Mouse (Mus musculus) limb, embryonic 12.5 days (tissue): ENCODE measurements around the gene Galnt17. TPM values are rescaled to one million over a fixed set of nuclear protein-coding genes. Genes with fewer than 3 reads are reported as not detected.

ENCODE experiments used
- ATAC-seq: fragments of 200-750 bp; cut with Nextera tagmentation; 2 replicates; pipeline ENCODE4 v1.8.0; 2017; ENCODE audit warnings: low read depth, moderate TSS enrichment; ENCODE audit not compliant: insufficient number of reproducible peaks, insufficient read depth, low FRiP score, low TSS enrichment
- H3K27ac ChIP-seq: fragments of 300-500 bp; sonication (generic); 2 replicates; pipeline ENCODE4 v1.5.1; 2016; ENCODE audit warnings: mild to moderate bottlenecking, moderate library complexity
- H3K27me3 ChIP-seq: fragments of 300-500 bp; sonication (generic); 2 replicates; pipeline ENCODE4 v1.6.1; 2016; ENCODE audit warnings: mild to moderate bottlenecking, moderate library complexity
- H3K36me3 ChIP-seq: fragments of 300-500 bp; sonication (generic); 2 replicates; pipeline ENCODE4 v1.6.1; 2016; ENCODE audit warnings: mild to moderate bottlenecking, moderate library complexity
- H3K4me1 ChIP-seq: fragments of 300-500 bp; sonication (generic); replicated peaks from 2 replicates; pipeline ENCODE4 v1.6.1; 2016
- H3K4me2 ChIP-seq: fragments of 300-500 bp; sonication (generic); 2 replicates; pipeline ENCODE4 v1.6.1; 2016; ENCODE audit warnings: mild to moderate bottlenecking, moderate library complexity
- H3K4me3 ChIP-seq: fragments of 300-500 bp; sonication (generic); replicated peaks from 2 replicates; pipeline ENCODE4 v1.5.1; 2016; ENCODE audit warnings: mild to moderate bottlenecking
- H3K9ac ChIP-seq: fragments of 300-500 bp; sonication (generic); replicated peaks from 2 replicates; pipeline ENCODE4 v1.6.1; 2016; ENCODE audit warnings: mild to moderate bottlenecking, moderate library complexity
- H3K9me3 ChIP-seq: fragments of 300-500 bp; sonication (generic); 2 replicates; pipeline ENCODE4 v1.6.1; 2016; ENCODE audit warnings: mild to moderate bottlenecking, moderate library complexity
- WGBS: fragments of 180-500 bp; shearing (Covaris S2); methylation state at CpG from one replicate; pipeline ENCODE4 v1.1.7; 2016; 5-methylcytosine and 5-hydroxymethylcytosine counted together
- polyA plus RNA-seq: library from polyadenylated mRNA; unstranded; fragments of >200 nt; fragmentation: Nextera tagmentation; extraction: Ambion mirVana; gene quantifications from 2 replicates; pipeline ENCODE4 v1.2.1, GENCODE M21; 2016

The Galnt17 gene
- polyA plus RNA-seq, 1 experiment from 2014 or later: 2.6 TPM

DNA sequence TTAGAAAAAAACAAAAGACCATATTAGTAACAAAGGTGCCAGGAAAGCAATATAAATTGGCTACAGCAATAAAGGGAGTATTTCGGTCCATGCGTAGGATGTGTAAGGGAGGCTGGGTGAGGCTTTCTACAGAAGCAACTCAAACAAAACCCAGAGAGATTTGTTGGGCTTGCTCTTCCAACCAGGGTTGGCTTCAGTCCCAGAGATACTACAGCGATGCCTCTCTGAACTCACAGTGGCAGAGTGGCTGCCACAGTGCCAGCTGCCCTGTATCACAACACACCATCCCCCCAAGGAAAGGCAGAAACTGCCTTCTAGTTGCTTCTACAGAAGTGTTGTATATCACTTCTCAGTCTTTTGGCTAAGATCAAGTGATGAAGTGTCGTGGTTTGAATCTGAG, 66.6 kb downstream of the Galnt17 start:
- 91% methylated on average over 4 of the region's 4 CpGs for WGBS
- H3K4me1 ChIP-seq: peaks cover 3% of the 10 kb centered on the region; the same call in 1 of the 2 replicates
- H3K4me3 ChIP-seq: no peak overlapping the region
- H3K27ac ChIP-seq: no peak overlapping the region
- no peaks in the 10 kb centered on the region for H3K36me3 ChIP-seq
- no peak overlapping the region for H3K9ac ChIP-seq
- no peaks in the 10 kb centered on the region for H3K9me3 ChIP-seq
- H3K27me3 ChIP-seq: no peaks in the 10 kb centered on the region
- ATAC-seq: no peak
- H3K4me2 ChIP-seq: no peak overlapping the region

- no peaks in the 10 kb centered on the region for H3K9me3 ChIP-seq
- no peak for ATAC-seq
- no peak overlapping the region for H3K4me2 ChIP-seq
- H3K27me3 ChIP-seq: no peaks in the 10 kb centered on the region
- peaks cover 4% of the 10 kb centered on the region; the same call in 1 of the 2 replicates for H3K4me1 ChIP-seq
- H3K36me3 ChIP-seq: no peaks in the 10 kb centered on the region
- 94% methylated on average over 3 of the region's 3 CpGs for WGBS
- no peak overlapping the region for H3K27ac ChIP-seq
- no peak overlapping the region for H3K9ac ChIP-seq
- H3K4me3 ChIP-seq: no peak overlapping the region
Measured at GRCm38 (mm10) chr5:131239813-131240212, 68.5 kb downstream of the Galnt17 start.

GRCm38 (mm10) chr5:131236906-131237305, 71.4 kb downstream of the Galnt17 start:
- no peak for ATAC-seq
- 47% methylated on average over 8 of the region's 8 CpGs for WGBS

GRCm38 (mm10) chr5:131233828-131234227, 74.5 kb downstream of the Galnt17 start:
- Histone ChIP-seq H3K4me1 (peaks cover 4% of the 10 kb centered on the region; the same call in 1 of the 2 replicates), H3K4me2 (no peak overlapping the region), H3K36me3 (no peaks in the 10 kb centered on the region), H3K9me3 (no peaks in the 10 kb centered on the region), H3K9ac (no peak overlapping the region), H3K4me3 (no peak overlapping the region), H3K27ac (no peak overlapping the region), H3K27me3 (no peaks in the 10 kb centered on the region)
- 90% methylated on average over 8 of the region's 8 CpGs for WGBS
- no peak for ATAC-seq

More at GRCm38 (mm10) chr5:131236906-131237305, 71.4 kb downstream of the Galnt17 start:
- no peaks in the 10 kb centered on the region for H3K27me3 ChIP-seq
- H3K4me2 ChIP-seq: no peak overlapping the region
- no peaks in the 10 kb centered on the region for H3K9me3 ChIP-seq
- H3K27ac ChIP-seq: no peak overlapping the region
- no peak overlapping the region for H3K9ac ChIP-seq
- no peak overlapping the region for H3K4me3 ChIP-seq
- H3K4me1 ChIP-seq: peaks cover 4% of the 10 kb centered on the region; the same call in 1 of the 2 replicates
- H3K36me3 ChIP-seq: no peaks in the 10 kb centered on the region

DNA sequence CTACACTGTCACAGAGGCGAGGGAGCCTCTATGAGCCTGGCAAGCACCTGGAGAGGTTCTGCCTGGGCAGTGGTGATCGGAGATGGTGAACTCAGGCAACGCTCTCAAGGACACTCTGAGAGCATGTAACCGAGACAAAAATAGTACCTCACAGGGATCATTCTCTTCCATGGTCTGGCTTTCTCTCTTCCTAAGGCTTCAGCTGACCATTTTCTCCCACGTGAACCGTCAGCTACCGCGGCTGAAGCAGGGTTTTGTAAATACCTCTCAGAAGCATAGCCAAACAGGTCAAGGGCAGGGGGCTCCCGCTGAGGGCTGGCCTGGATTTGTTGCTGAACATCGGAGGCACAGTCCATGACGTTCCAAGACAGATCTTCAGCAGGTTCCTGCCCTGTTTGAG, 77.2 kb downstream of the Galnt17 start:
- H3K36me3 ChIP-seq: no peaks in the 10 kb centered on the region
- no peak overlapping the region for H3K4me3 ChIP-seq
- no peak overlapping the region for H3K27ac ChIP-seq
- WGBS: 81% methylated on average over 11 of the region's 11 CpGs
- H3K4me2 ChIP-seq: no peak overlapping the region
- no peaks in the 10 kb centered on the region for H3K27me3 ChIP-seq
- no peaks in the 10 kb centered on the region for H3K9me3 ChIP-seq
- no peak for ATAC-seq
- H3K9ac ChIP-seq: no peak overlapping the region
- no peaks in the 10 kb centered on the region; the same call in 1 of the 2 replicates for H3K4me1 ChIP-seq

DNA sequence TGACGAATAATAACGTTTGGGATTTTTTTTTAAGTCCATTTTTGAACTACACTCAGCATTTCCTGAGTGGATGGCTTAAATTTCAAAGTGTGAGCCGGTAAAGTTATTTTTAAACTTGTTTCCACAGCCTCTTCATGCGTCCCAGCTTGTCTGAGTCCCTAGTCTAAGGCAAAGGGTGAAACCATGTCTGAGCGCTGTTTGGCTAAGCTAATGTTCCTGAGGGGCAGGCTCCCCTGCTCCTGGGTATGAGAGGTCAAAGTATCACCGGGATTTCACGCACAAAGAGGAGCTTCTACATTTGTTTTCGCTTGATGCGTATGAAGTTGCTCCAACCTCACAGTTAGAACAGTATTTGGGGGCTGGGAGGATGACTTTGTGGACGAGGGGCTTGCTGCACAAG, 78.6 kb downstream of the Galnt17 start:
- no peaks in the 10 kb centered on the region for H3K27me3 ChIP-seq
- 78% methylated on average over 10 of the region's 10 CpGs for WGBS
- no peak for ATAC-seq
- no peak overlapping the region for H3K4me2 ChIP-seq
- no peaks in the 10 kb centered on the region; the same call in 1 of the 2 replicates for H3K4me1 ChIP-seq
- no peaks in the 10 kb centered on the region for H3K36me3 ChIP-seq
- no peak overlapping the region for H3K9ac ChIP-seq
- no peak overlapping the region for H3K4me3 ChIP-seq
- H3K9me3 ChIP-seq: no peaks in the 10 kb centered on the region
- H3K27ac ChIP-seq: no peak overlapping the region

DNA sequence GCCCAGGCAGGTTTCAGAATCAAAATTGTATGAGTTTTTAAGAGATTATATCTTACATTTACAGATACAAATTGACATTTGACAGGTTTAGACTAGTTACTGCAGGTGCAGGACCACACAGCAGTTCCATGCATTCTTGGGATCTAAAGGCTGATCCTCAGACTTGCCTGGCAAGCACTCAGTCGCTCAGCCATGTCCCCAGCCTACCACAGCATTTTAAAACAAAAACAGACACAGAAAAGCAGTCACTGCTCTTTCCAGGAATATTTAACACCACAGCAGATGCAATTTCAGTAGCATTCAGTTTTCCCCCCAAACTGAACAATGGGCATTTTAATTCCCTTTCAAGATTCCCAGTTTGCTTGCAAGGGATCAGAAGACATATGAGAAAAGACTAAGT, 84.9 kb downstream of the Galnt17 start:
- Histone ChIP-seq H3K4me3 (no peak overlapping the region), H3K4me2 (no peak overlapping the region), H3K27ac (no peak overlapping the region), H3K36me3 (no peaks in the 10 kb centered on the region), H3K27me3 (no peaks in the 10 kb centered on the region), H3K9ac (no peak overlapping the region), H3K4me1 (no peaks in the 10 kb centered on the region), H3K9me3 (0 out of 2 replicates have a peak, but pooled peaks cover 3% of the 10 kb centered on the region)
- ATAC-seq: no peak
- 62% methylated on average over 1 of the region's 1 CpGs for WGBS

DNA sequence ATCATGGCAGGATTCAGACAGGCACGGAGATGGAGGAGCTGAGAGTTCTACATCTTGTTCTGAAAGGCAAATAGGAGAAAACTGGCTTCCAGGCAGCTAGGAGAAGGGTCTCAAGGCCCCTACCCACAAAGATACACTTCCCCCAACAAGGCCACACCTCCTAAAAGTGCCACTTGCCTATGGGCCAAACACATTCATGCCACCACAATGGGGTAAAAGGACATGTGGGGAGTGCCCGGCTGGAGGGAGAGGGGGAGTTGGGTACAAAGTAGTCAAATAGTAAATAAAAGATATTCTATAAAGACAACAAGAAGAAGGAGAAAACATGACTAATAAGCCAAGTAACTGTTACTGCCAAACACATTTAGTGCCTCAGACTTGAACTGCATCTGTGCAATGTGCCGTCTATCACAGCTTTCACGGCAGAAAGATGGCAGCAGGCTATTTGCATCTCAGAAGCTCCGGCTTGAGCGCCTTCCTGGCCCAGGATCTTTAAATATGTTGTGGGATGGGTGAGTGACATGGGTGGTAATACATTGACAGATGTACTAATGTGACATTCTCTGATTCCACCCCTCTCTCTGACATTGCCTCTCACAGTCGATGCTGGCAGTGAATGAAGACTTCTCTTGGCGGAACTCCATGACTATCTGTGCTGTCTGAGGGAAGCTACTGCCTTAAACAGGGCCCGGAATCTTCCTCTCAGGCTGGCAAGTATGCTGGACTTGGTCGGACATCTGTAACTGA, 85.6 kb downstream of the Galnt17 start:
- no peak overlapping the region for H3K4me2 ChIP-seq
- H3K27me3 ChIP-seq: no peaks in the 10 kb centered on the region
- H3K36me3 ChIP-seq: no peaks in the 10 kb centered on the region
- ATAC-seq: no peak
- H3K4me1 ChIP-seq: no peaks in the 10 kb centered on the region
- no peak overlapping the region for H3K4me3 ChIP-seq
- WGBS: 91% methylated on average over 10 of the region's 10 CpGs
- H3K27ac ChIP-seq: no peak overlapping the region
- 0 out of 2 replicates have a peak, but pooled peaks cover 4% of the 10 kb centered on the region for H3K9me3 ChIP-seq
- H3K9ac ChIP-seq: no peak overlapping the region

- ATAC-seq: no peak
- Histone ChIP-seq H3K4me2 (no peak overlapping the region), H3K27ac (no peak overlapping the region), H3K27me3 (no peaks in the 10 kb centered on the region), H3K4me3 (no peak overlapping the region), H3K36me3 (no peaks in the 10 kb centered on the region), H3K9ac (no peak overlapping the region), H3K9me3 (0 out of 2 replicates have a peak, but pooled peaks cover 10% of the 10 kb centered on the region), H3K4me1 (no peaks in the 10 kb centered on the region)
- WGBS: 85% methylated on average over 3 of the region's 3 CpGs
Measured at GRCm38 (mm10) chr5:131218221-131218620, 90.1 kb downstream of the Galnt17 start.

GRCm38 (mm10) chr5:131211618-131212017, 96.7 kb downstream of the Galnt17 start:
- Histone ChIP-seq H3K4me1 (no peaks in the 10 kb centered on the region), H3K4me3 (no peak overlapping the region), H3K36me3 (no peaks in the 10 kb centered on the region), H3K9ac (no peak overlapping the region), H3K4me2 (no peak overlapping the region), H3K9me3 (no peaks in the 10 kb centered on the region), H3K27me3 (no peaks in the 10 kb centered on the region), H3K27ac (no peak overlapping the region)
- 80% methylated on average over 3 of the region's 3 CpGs for WGBS
- no peak for ATAC-seq

DNA sequence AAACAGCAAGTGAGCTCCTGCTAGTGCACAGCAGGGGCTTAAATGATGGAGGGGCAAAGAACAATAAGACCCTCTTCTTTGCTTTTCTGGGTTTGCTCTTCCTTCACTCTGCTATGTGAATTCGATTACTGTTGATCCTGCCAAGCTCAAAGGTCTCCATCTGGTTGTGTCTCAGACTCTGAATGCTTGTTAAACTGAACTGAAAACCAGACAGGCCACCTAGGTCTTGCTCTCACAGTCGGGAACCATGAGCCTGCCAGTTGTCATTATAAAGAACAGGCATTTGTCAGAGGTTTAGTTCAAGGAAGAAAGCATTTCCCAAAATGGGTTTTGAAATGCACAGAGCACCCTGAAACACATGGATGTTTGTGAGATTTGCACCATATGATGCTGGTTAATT, 107.2 kb downstream of the Galnt17 start:
- Histone ChIP-seq H3K27me3 (no peaks in the 10 kb centered on the region), H3K4me1 (no peaks in the 10 kb centered on the region), H3K9me3 (0 out of 2 replicates have a peak, but pooled peaks cover 7% of the 10 kb centered on the region), H3K27ac (no peak overlapping the region), H3K4me2 (no peak overlapping the region), H3K36me3 (no peaks in the 10 kb centered on the region), H3K9ac (no peak overlapping the region), H3K4me3 (no peak overlapping the region)
- ATAC-seq: no peak
- WGBS: 60% methylated on average over 2 of the region's 2 CpGs

DNA sequence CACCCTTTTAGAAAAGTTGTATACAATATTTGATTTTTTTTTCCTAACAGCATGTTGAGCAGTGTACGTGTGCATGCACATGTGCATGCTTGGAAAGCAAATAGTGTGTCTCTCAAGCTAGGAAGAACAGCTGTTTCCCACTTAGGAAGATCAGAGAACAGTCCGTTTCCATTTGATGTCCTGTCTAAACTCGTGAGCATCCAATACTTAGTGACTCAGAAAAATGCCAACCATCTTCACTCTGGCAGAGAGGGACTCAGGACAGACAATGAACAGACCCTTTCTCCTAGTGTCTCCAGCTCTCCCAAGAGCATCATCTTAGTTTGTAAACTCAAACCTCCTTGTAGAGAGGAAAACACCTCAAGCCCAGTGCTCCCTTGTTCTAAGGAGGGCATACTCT, 116.0 kb downstream of the Galnt17 start:
- ATAC-seq: no peak
- Histone ChIP-seq H3K9ac (no peak overlapping the region), H3K27me3 (no peaks in the 10 kb centered on the region), H3K9me3 (no peaks in the 10 kb centered on the region), H3K27ac (no peak overlapping the region), H3K4me3 (no peak overlapping the region), H3K4me1 (no peaks in the 10 kb centered on the region), H3K36me3 (no peaks in the 10 kb centered on the region), H3K4me2 (no peak overlapping the region)
- 76% methylated on average over 3 of the region's 3 CpGs for WGBS
